Mouse (Mus musculus) hindbrain, embryonic 16.5 days (tissue): Measurements from ENCODE around the gene Ptprn2. TPM values are rescaled to one million over a fixed set of nuclear protein-coding genes. Genes with fewer than 3 reads are reported as not detected.

Source experiments
- ATAC-seq: fragments of 200-750 bp; cut with Nextera tagmentation; 2 replicates; pipeline ENCODE4 v1.8.0; 2017; ENCODE audit warnings: moderate TSS enrichment, moderate library complexity
- H3K27ac ChIP-seq: fragments of 300-500 bp; sonication (generic); 2 replicates; pipeline ENCODE4 v1.5.1; 2014; ENCODE audit warnings: low read depth, mild to moderate bottlenecking, control low read depth, low read length, moderate library complexity
- H3K27me3 ChIP-seq: fragments of 300-500 bp; sonication (generic); replicated peaks from 2 replicates; pipeline ENCODE4 v1.6.1; 2014; ENCODE audit warnings: low read length; ENCODE audit not compliant: control insufficient read depth, insufficient read depth
- H3K36me3 ChIP-seq: fragments of 300-500 bp; sonication (generic); 2 replicates; pipeline ENCODE4 v1.6.1; 2014; ENCODE audit warnings: mild to moderate bottlenecking, low read length, moderate library complexity, mixed read lengths; ENCODE audit not compliant: control insufficient read depth, insufficient read depth
- H3K4me1 ChIP-seq: fragments of 300-500 bp; sonication (generic); 2 replicates; pipeline ENCODE4 v1.6.1; 2014; ENCODE audit warnings: low read depth, low read length; ENCODE audit not compliant: control insufficient read depth, insufficient read depth
- H3K4me2 ChIP-seq: fragments of 300-500 bp; sonication (generic); 2 replicates; pipeline ENCODE4 v1.6.1; 2014; ENCODE audit warnings: mild to moderate bottlenecking, low read length, control low read depth, moderate library complexity
- H3K4me3 ChIP-seq: fragments of 300-500 bp; sonication (generic); 2 replicates; pipeline ENCODE4 v1.5.1; 2014; ENCODE audit warnings: mild to moderate bottlenecking, low read length, control low read depth, moderate library complexity
- H3K9ac ChIP-seq: fragments of 300-500 bp; sonication (generic); 2 replicates; pipeline ENCODE4 v1.6.1; 2014; ENCODE audit warnings: low read depth, mild to moderate bottlenecking, control low read depth, low read length, moderate library complexity
- H3K9me3 ChIP-seq: fragments of 300-500 bp; sonication (generic); 2 replicates; pipeline ENCODE4 v1.6.1; 2014; ENCODE audit warnings: mild to moderate bottlenecking, low read length, moderate library complexity; ENCODE audit not compliant: control insufficient read depth
- WGBS: fragments of 180-500 bp; shearing (Covaris S2); extraction: QIAGEN DNeasy Blood & Tissue Kit; methylation state at CpG from one replicate; pipeline ENCODE4 v1.1.7; 2014; 5-methylcytosine and 5-hydroxymethylcytosine counted together
- polyA plus RNA-seq: library from polyadenylated mRNA; unstranded; fragments of >200 nt; fragmentation: Nextera tagmentation; extraction: Ambion mirVana; gene quantifications from 2 replicates; pipeline ENCODE4 v1.2.1, GENCODE M21; 2015

Gene Ptprn2
- polyA plus RNA-seq, 1 experiment from 2014 or later: 11.7 TPM

DNA sequence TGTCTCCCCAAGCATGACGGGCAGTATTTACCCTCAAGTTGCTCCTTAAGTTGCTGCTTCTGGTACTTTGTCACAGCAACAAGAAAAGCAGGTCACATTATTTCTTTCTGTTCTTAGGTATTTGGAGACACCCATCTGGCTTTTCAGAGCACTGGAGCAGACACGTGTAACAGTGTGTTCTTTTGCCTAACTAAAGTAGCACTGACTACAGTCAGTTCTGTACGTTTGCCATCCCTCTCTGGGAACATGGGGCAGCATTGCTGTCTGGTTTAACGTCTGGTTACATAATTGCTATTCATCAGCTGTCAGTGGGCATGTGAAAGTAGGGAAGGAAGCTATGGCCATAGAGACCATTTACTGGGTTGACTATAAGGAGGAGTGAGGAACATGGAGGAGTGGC, 736.4 kb downstream of the Ptprn2 start:
- no peaks in the 10 kb centered on the region for H3K36me3 ChIP-seq
- H3K27me3 ChIP-seq: no peaks in the 10 kb centered on the region
- no peaks in the 10 kb centered on the region for H3K4me1 ChIP-seq
- WGBS: 72% methylated on average over 4 of the region's 4 CpGs
- H3K4me3 ChIP-seq: no peak overlapping the region
- no peak overlapping the region for H3K9ac ChIP-seq
- 0 out of 2 replicates have a peak, but pooled peaks have one; percentile 34 for ATAC-seq
- no peak overlapping the region for H3K4me2 ChIP-seq
- no peaks in the 10 kb centered on the region for H3K9me3 ChIP-seq
- no peak overlapping the region for H3K27ac ChIP-seq

- no peaks in the 10 kb centered on the region for H3K27me3 ChIP-seq
- ATAC-seq: no peak
- H3K36me3 ChIP-seq: no peaks in the 10 kb centered on the region
- H3K4me3 ChIP-seq: no peak overlapping the region
- H3K9ac ChIP-seq: no peak overlapping the region
- H3K9me3 ChIP-seq: no peaks in the 10 kb centered on the region
- no peak overlapping the region for H3K4me2 ChIP-seq
- 69% methylated on average over 1 of the region's 1 CpGs for WGBS
- H3K4me1 ChIP-seq: no peaks in the 10 kb centered on the region
- H3K27ac ChIP-seq: no peak overlapping the region
Observed at GRCm38 (mm10) chr12:117224036-117224435, 738.5 kb downstream of the Ptprn2 start.

- Histone ChIP-seq H3K9ac (no peak overlapping the region), H3K4me1 (no peaks in the 10 kb centered on the region), H3K27ac (no peak overlapping the region), H3K4me3 (no peak overlapping the region), H3K27me3 (no peaks in the 10 kb centered on the region), H3K9me3 (no peaks in the 10 kb centered on the region), H3K4me2 (no peak overlapping the region), H3K36me3 (no peaks in the 10 kb centered on the region)
- WGBS: 87% methylated on average over 3 of the region's 3 CpGs
- no peak for ATAC-seq
Observed at GRCm38 (mm10) chr12:117227236-117227635, 741.7 kb downstream of the Ptprn2 start.

DNA sequence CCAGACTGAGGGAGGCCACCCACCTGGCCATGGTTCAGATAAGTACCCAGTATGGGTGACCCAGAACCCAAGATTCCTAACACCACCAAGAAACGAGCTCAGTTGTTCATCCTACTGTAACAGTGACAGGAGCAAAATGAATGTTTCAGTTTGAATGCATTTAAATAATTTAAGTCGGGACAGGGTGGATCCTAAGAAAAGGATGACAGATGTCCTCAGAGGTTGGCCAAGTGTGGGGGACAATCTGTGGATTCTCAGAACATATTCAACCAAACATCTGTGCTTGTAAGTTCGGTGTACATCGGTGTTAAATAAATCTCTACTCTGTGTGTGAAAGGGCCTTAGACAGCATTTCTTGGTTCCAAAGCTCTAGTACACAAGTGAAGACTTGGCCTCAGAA, 743.9 kb downstream of the Ptprn2 start:
- H3K4me3 ChIP-seq: no peak overlapping the region
- ATAC-seq: no peak
- no peaks in the 10 kb centered on the region for H3K27me3 ChIP-seq
- H3K36me3 ChIP-seq: peaks cover 3% of the 10 kb centered on the region; the same call in 1 of the 2 replicates
- no peaks in the 10 kb centered on the region for H3K9me3 ChIP-seq
- no peaks in the 10 kb centered on the region for H3K4me1 ChIP-seq
- no peak overlapping the region for H3K27ac ChIP-seq
- WGBS: 78% methylated on average over 4 of the region's 4 CpGs
- H3K9ac ChIP-seq: no peak overlapping the region
- no peak overlapping the region for H3K4me2 ChIP-seq

DNA sequence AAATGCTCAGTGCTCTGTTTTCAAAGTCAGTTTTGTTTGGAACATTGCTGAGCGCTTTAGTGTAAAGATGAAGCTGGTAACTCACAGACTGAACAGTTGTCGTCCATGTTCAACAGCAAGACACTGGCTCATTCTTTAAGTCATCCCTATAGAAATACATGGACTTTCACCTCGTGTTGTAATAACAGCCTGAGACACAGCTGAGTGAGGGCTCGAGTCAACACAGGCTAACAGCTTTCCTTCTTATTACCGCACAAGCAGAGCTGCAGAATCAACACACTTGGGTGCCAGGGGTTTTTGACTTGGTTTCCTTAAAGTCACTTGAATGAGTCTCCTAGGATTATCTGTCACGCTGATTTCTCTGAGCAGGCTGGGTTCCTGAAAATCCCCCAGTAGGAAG, 744.8 kb downstream of the Ptprn2 start:
- no peak for ATAC-seq
- H3K27me3 ChIP-seq: no peaks in the 10 kb centered on the region
- H3K4me3 ChIP-seq: no peak overlapping the region
- H3K4me1 ChIP-seq: no peaks in the 10 kb centered on the region
- H3K36me3 ChIP-seq: peaks cover 3% of the 10 kb centered on the region; the same call in 1 of the 2 replicates
- no peak overlapping the region for H3K4me2 ChIP-seq
- no peak overlapping the region for H3K9ac ChIP-seq
- no peak overlapping the region for H3K27ac ChIP-seq
- no peaks in the 10 kb centered on the region for H3K9me3 ChIP-seq
- 79% methylated on average over 6 of the region's 6 CpGs for whole genome bisulfite sequencing

- H3K36me3 ChIP-seq: peaks cover 3% of the 10 kb centered on the region; the same call in 1 of the 2 replicates
- no peak overlapping the region for H3K4me2 ChIP-seq
- ATAC-seq: no peak
- H3K27ac ChIP-seq: no peak overlapping the region
- 55% methylated on average over 5 of the region's 5 CpGs for WGBS
- no peak overlapping the region for H3K9ac ChIP-seq
- no peaks in the 10 kb centered on the region for H3K27me3 ChIP-seq
- no peak overlapping the region for H3K4me3 ChIP-seq
- H3K4me1 ChIP-seq: no peaks in the 10 kb centered on the region
- H3K9me3 ChIP-seq: no peaks in the 10 kb centered on the region
Observed at GRCm38 (mm10) chr12:117231850-117232249, 746.3 kb downstream of the Ptprn2 start.

GRCm38 (mm10) chr12:117235114-117235513, 749.6 kb downstream of the Ptprn2 start:
- Histone ChIP-seq H3K4me3 (no peak overlapping the region), H3K4me1 (no peaks in the 10 kb centered on the region), H3K27ac (no peak overlapping the region), H3K27me3 (no peaks in the 10 kb centered on the region), H3K9me3 (no peaks in the 10 kb centered on the region), H3K36me3 (peaks cover 3% of the 10 kb centered on the region; the same call in 1 of the 2 replicates), H3K9ac (no peak overlapping the region), H3K4me2 (no peak overlapping the region)
- ATAC-seq: no peak

DNA sequence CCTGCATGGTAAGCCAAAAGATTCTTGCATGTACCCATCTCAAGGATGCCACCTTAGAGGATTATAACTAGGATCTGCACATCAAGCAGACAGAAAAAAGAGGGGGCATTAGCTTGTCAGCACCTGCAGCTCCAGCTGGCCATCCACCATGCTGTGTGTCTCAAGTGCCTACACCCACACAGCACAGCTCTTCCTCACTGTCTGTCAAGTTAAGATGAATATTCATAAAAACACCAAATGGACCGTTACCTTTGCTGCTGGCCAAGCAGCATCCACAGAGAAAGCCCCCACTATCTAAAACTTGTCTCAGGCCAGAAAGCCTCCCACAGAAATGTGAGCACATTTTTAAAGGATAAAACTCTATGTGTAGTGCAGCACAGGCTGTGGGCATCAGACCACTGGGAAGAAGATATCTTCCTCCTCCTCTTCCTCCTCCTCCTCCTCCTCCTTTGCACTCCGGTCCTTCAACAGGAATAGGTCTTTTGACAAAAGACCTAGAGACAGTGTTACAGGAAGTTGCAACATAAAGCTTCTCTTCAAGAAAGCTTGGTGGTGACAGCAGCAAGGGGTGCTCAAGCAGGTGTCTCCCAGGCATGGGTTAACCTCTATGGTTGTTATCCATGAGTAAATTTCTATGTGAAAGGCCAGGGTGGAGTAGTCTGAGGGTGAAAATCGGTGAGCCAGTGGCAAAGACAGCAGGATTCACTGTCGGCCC, 750.7 kb downstream of the Ptprn2 start:
- no peaks in the 10 kb centered on the region for H3K4me1 ChIP-seq
- no peak for ATAC-seq
- peaks cover 3% of the 10 kb centered on the region; the same call in 1 of the 2 replicates for H3K36me3 ChIP-seq
- H3K9me3 ChIP-seq: no peaks in the 10 kb centered on the region
- no peak overlapping the region for H3K9ac ChIP-seq
- H3K4me2 ChIP-seq: no peak overlapping the region
- no peak overlapping the region for H3K27ac ChIP-seq
- 85% methylated on average over 4 of the region's 4 CpGs for WGBS
- H3K27me3 ChIP-seq: no peaks in the 10 kb centered on the region
- H3K4me3 ChIP-seq: no peak overlapping the region

- peaks cover 3% of the 10 kb centered on the region; the same call in 1 of the 2 replicates for H3K36me3 ChIP-seq
- H3K4me3 ChIP-seq: no peak overlapping the region
- H3K27ac ChIP-seq: no peak overlapping the region
- no peaks in the 10 kb centered on the region for H3K27me3 ChIP-seq
- H3K9me3 ChIP-seq: no peaks in the 10 kb centered on the region
- no peak for ATAC-seq
- H3K4me1 ChIP-seq: no peaks in the 10 kb centered on the region
- H3K9ac ChIP-seq: no peak overlapping the region
- no peak overlapping the region for H3K4me2 ChIP-seq
- 94% methylated on average over 3 of the region's 3 CpGs for WGBS
Observed at GRCm38 (mm10) chr12:117236981-117237380, 751.5 kb downstream of the Ptprn2 start.
